Mouse (Mus musculus): ENCODE data around the gene Ankrd36. TPM values are rescaled to one million over a fixed set of nuclear protein-coding genes. Genes with fewer than 3 reads are reported as not detected.

Gene Ankrd36
- total RNA-seq, 2 experiments from 2014 or later: not detected

- no peak for DNase-seq (ENCODE audit: low spot score)
These were observed 167.7 kb downstream of the Ankrd36 start for GRCm38 (mm10) chr11:5737137-5737536.

Other genes with a start within 250 kb of the Ankrd36 start
- 1 to 10 TPM; 5.0 to 7.4 TPM for gene Znrf3, start 124.8 kb upstream of the Ankrd36 start, total RNA-seq (2021)
- 10 to 100 TPM; 64.1 to 66.8 TPM for gene Xbp1, start 49.0 kb upstream of the Ankrd36 start, total RNA-seq (2021)
- gene Ccdc117, start 27.5 kb upstream of the Ankrd36 start, total RNA-seq (2021): 10 to 100 TPM; 22.0 to 24.7 TPM
- 100 to 1,000 TPM in 1 of 2 experiments, 10 to 100 TPM in 1; 95.5 to 103 TPM for gene Mrps24, start 146.0 kb downstream of the Ankrd36 start, total RNA-seq (2021)
- 10 to 100 TPM; 38.8 to 48.7 TPM for gene Urgcp, start 192.7 kb downstream of the Ankrd36 start, total RNA-seq (2021)
- gene Dbnl, start 218.8 kb downstream of the Ankrd36 start, total RNA-seq (2021): 10 to 100 TPM; 11.1 to 12.7 TPM
- 1,000 to 10,000 TPM; 2,496 to 2,633 TPM for gene Pgam2, start 234.0 kb downstream of the Ankrd36 start, total RNA-seq (2021)

Data from gastrocnemius, adult 18-20 months (tissue).